Mouse (Mus musculus) retina, adult 2 months (tissue): ENCODE measurements at regions not wholly inside any gene's neighbourhood (a gene's known extent, or its start where the extent isn't known, plus 50 kb on each side); places are given as distances from the start of the nearest gene placed in this dataset.

Experiments used
- DNase-seq: peaks from one replicate; pipeline ENCODE4 v3.0.0-alpha.2; 2012; ENCODE audit warnings: low read depth, low spot score

DNA sequence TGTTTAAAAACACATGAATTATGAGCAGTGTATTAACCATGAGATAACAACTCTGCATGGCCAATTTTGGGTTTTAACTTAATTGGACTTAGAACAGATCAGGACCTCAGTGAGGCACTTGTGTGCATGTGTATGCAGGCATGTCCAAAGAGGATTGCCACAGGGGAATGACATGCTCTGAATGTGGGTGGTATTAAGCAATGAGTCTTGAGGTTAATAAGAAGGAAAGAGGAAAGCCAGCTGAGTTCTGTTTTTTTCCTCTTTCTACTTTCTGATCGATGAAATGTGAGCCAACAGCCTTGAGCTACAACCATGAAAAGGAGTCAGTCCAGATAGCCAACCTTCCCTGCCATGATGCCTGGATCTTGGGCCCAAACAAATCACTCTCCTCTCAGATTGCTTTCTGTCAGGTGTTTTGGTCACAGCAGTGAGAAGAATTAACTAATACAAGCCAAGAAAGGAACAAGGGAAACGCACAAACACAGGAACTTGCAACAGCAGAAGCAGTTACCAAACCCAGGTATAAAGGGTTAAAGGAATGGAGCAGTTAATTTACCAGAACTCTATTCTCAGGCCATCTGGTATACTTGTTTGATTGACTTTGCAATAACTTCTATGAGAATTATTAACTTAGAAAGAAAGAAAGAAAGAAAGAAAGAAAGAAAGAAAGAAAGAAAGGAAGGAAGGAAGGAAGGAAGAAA lies 243.3 kb upstream of the Mmadhc start:
- DNase-seq: no peak

DNA sequence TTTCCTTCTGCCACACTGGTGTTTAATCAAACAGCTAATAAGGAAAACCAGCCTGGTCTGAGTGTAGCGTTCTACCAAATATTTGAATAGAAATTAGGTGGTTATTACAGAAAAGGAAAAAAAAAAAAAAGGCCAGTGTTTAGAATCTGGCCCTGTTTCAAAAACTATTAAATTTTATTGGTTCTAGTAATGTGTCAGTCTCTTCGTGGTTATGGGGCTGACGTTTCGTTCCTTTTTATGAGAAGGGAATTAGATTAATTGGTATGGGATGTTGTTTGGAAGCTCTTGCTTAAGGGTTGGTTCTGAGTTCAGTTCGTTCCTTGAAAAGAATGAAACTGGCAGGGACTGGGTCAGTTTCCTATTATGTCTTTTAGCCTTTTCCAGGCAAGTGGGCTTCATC lies 241.5 kb upstream of the Mmadhc start:
- DNase-seq: no peak

DNA sequence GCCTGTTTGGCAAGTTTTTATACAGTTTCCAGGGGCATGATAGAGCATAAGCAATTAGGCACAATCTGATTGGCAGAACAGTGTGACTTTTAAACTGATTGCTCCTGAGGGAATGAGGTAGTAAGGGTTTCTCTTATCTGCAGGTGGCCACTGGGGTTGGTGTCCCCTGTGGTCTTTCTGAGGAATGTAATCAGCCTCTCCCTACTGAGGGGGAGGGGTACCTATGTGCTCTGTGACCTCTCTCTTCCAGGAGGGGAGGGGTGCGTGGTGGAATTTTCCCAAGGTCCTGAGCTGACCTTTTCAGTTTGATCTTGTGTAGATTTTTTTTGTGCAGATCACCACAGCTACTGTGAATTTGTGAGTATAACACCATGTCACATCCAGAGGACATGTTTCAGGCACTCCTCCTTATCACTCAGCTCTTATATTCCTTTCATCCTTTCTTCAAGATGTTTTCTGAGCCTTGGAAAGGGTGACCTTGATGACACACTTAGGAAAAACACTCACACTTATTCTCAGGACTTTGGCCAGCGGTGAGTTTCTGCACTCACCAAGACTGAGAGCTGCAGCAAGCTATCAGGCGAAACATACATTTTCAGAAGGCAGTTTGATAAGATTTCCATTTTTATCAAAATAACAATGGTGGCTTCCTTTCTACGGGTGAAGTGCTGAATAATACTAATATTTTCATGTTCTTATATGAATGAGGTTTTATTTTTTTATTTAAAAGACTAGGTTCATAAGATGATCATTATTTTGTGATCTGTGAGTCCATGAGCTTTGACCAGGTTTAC lies 238.7 kb upstream of the Mmadhc start:
- no peak for DNase-seq

DNA sequence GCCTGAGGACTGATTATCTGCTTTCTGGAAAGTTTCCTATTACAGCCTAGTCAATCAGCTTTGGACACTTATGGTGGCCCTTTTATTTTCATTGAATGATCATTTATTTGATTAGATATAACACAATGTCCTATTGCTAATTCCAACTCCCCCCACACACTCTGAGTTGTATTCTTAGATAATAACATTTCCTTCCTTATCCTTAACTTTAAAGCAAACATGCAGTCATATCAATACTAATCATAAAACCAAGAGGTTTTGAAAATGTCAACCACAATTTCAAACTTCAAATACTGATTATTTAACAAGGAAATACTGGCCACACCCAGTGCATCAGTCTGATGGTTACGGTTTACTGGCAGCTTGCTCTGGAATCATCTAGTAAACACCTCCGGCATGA lies 237.1 kb upstream of the Mmadhc start:
- no peak for DNase-seq

DNA sequence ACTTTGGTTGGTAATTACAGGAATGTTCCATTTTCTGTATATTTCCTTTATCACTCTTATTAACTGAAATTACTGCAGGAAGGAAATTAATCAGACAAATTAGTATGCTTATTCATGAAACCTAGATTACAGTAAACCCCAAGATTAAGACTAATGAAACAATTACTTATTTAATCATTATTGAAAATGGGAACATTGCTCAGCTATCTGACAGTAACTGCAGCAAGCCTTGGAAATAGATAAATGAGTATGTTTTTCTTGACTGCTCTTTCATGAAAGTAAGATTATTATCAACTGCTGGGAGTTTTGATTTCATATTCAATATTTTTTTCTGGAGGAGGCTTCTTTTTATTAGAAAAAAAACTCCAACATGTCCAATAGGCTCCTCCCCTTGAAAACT lies 230.8 kb upstream of the Mmadhc start:
- DNase-seq: no peak

DNA sequence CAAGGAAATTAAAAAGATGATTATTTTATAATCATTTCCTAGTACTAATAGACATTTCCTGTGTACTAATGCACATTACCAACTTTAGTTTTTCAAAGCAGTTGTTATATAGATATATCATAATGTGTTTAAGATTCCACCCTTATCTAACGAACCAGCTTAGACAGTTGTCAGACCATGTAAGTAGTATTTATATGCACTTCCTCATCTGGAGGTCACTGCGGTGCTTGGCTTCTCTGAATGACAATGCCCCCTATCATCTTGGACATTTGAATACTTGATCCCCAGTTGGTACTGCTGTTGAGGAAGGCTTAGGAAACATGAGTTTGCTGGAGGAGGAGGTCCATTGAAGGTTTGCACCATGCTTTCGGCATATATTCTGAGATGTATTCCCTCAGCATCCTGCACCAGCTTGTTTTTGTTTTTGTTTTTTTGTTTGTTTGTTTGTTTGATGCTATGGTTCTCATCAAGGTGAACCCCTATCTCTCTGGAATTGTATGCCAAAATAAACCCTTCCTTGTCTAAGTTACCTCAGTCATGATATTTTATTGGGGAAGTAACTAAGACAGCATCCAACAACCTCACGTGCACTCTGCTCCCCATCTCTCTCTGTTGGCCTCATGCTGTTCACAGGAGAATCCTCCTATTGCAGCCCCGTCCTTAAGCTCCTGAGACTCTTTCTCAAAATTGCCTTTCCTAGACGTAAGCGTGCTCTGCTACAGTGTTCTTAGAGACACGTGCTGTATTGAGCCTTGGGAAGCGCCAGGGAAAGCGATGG lies 228.4 kb upstream of the Mmadhc start:
- DNase-seq: no peak

DNA sequence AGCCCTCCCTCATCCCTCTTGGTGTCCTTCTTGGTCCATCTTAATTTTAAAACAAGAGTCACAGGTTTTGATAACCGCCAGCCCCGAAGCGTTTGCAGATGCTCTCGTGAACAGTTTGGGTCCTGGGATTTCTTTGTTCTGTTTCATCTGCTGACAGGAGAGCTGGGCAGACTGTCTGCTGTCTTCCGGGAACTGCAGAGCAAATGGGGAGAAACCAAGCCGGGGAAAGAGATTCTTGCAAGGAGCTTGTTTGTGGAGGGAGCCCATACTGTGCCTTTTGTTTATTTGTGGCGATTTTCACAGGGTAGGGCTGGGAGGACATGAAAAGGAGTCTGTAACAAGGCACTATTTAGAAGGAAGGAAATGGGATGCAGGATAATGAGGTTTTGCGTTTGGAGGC lies 223.6 kb upstream of the Mmadhc start:
- DNase-seq: no peak

DNA sequence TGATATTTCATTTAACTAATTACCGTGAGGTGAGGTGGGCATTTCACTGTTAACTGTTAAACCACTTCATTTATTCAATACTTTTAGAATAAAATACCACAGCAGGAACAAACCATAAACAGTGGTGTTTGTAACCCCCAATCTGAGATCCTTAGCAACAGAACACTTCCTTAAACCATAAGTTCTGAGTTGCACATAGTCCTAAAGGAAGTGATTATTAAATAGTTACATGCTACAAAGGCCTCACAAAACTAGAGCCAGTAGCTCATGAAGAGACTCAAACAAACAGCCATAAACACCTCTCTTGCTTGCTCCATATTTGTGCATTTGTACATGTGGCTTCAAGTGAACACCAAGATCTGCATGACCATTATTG lies 222.5 kb upstream of the Mmadhc start:
- DNase-seq: no peak

DNA sequence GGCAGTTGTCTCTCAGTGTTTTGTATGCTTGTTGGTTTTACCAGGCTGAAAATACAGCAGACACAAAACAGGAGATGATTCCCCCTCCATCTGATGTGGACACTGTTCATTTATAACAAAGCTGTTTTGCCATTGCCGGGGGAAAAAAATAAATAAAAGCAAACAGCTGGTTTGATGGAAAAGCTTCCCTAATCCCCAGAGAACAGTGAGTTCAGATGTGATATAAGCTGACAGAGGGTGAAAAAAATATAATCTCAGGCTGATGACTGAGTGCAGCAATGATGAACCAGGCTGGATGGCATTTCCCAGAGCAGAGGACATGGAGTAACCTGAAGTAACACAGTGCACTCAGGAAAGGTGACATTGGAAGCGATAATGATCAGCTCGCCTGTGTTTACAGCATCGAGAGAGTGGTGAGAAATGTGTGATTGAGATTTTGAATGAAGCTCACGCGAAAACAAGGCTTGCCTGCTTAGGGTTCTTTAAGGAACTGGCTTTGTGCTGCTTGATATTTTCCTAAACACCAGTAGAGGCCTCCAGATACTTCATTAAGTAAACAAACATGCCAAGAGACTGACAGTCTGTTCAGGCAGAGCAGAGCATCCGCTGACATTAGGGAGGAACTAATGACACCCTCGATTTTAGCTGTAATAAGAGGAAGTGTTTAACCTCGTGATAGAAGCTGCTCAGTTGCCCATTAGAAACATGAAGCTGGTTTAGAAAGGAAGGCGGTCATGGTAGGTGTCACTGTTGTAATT lies 221.9 kb upstream of the Mmadhc start:
- peak; percentile 9 for DNase-seq

DNA sequence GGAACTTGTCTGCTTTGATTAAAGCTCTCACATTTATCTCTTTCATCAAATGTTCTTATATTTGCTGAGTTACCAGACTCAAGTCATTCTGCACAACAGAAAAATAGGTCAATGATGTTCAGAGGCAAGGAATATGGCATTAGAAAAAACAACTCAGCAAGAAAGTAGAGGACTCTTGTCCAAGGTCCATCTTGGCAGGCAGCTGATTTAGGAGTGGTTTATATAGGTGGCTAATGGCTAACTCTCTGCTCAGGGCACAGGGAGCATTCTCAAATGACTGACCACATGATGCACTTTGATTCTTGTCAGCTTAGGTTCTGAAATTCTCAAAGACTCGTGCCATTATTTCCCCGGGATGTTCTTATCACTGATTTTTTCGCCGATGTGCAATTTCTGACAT lies 216.7 kb upstream of the Mmadhc start:
- no peak for DNase-seq

DNA sequence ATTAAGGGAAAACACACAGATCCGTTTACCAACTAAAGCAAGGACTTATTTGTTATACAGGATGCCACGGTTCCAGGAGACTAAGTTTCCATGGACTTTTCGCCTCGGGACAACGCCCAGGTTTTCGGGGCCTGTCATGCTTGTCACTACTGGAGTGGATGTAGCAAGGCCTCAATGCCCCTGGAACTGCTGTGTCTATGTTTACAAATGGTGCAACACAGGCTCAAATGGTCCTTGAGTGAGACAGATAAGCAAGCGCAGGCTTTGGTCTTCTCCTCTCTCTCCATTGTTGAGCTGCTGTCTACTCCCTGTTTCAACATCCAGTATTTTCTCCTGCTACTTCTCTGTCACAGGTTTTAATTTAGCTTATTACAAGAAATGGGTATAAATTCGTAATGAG lies 202.1 kb upstream of the Mmadhc start:
- DNase-seq: no peak

DNA sequence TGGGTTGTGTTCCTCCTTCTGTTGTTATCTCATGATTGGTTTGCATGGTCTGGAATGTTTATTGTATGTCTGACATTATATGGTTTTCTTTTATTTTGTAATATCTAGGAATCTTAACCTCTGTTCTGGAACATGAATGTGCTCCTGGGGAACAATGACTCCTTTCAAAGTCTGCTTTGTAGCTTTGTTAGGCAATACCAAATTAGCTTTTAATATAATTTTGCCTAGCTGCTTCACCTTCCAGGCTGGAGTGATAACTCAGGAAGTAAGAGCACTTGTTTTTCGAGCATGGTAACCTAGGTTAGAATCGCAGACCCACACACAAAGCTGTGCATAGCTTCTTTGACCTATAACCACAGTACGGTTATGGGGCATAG lies 199.4 kb upstream of the Mmadhc start:
- no peak for DNase-seq

DNA sequence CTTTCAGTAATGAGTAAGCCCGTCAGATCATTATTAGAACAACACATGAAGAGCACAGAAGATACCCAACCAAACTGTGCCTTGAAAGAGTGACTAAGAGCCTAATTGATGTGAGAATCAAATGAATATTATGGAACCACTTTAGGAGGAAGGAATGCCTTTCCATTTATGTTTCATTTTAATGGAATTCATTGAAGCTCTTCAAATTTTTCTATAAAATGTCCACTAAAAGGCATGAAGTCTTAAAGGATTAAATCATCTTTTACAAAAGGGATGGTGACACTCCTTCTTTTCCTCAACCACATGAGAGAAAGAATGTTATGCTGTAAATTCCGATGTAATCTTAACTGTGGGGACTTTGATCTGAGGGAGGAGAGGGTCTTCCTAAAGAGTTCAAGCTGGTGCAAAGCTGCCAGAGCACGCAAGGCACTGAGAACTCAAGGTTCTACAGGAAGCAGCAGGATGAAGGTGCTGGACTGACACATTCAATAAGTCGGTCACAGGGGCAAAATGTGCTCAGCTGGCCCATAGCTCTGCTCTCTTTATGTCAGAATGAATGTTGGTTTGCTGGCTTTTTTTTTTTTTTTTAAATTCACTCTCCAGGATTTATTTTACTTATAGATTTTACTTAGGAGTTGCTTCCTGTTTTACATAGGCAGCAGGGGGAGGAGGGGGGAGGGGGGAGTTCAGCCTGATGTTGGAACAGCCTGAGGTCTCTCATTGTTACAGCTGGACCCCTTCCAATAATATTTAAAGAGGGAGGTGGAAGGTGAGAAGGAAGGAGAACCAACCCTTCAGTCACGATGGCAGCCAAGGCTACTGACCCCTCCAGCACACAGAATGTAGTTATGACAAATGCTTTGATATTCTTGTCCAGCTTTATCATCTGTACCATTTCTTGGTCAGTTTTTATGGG lies 198.8 kb upstream of the Mmadhc start:
- no peak for DNase-seq

DNA sequence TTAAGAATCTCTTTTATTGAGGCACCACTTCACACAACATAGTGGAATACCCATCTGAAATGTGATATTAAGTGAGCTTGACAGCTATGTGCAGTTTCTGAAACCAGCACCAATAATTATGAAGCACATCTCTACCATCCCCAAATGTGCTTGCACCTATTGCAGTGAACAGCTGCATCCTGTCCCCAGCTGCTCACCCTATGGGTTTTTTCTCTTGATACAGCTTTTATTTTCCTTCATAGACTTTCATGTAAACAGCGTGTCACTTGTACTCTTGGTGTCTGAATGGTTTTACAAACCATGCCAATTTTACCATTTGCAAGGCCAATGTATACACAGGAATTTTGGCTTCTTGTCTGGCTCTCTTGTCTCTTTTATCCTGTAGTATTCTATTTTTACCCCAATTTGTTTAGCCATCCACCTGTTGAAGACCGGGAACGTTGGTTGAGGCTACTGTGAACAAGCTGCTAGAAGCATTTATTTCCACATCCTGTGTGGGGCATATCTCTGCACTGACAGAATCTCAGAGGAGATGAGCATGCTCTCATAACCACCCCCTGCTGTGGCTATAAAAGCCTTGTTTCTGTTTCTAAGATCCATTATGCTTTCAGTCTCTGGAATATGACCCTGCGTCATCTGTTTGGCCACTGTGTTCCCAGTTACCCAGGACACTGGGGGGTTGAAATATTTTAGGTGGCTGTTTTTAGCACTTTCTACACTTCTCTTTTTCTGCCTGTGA lies 197.2 kb upstream of the Mmadhc start:
- DNase-seq: no peak

DNA sequence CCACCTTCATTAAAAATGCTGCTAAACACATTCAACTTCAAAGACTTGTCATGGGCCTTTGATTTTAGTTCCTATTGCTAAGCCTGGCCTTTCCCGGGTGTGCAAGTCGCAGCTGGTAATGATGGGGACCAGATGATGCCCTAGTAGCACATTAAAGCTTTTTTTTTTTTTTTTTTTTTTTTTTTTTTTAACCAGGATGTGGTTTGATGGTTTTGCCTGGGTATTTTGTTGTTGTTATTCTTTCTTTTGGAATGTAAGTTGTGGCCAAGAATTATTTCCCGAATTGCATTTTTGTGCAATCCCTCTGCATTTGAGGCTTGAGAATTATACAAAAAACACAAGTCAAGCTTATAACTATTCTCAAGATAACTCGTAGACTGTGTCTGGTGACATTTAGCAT lies 167.2 kb upstream of the Mmadhc start:
- DNase-seq: no peak

DNA sequence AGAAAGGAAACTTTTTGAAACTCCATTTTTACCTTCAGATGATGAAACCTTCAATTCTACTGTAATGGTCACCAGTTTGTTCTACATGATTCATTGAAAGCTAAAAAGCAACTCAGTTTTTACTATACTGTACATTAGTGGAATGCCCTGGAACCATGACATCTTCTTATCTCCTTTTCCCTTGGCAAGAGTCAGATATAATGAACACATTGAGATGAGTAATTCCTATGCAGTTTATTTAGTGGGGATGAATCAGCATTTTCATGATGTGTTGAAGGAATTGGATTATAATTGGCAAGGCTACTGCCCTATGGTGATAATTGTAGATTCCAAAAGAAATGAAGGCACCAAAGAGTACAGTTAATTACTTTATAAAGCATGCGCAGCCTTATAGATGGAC lies 165.8 kb upstream of the Mmadhc start:
- no peak for DNase-seq

DNA sequence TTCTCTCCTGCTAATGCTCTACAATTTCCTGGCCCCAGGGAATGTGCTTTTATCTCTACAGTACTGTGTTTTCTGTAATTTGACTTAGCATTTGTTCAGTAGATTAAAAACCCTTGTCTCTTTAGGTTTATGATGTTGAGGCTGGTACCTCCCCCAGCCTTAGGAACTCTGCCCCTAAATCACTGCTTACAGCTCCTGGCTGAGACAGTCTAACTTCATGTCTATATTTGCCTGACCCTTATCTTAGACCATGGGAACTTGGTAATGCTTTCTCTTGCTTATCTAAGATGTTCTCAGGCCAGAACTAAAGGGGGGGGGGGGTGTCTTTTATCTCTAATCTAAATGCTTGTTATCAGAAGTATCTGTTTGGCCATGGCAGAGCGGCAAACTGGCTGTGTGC lies 160.1 kb upstream of the Mmadhc start:
- DNase-seq: no peak

DNA sequence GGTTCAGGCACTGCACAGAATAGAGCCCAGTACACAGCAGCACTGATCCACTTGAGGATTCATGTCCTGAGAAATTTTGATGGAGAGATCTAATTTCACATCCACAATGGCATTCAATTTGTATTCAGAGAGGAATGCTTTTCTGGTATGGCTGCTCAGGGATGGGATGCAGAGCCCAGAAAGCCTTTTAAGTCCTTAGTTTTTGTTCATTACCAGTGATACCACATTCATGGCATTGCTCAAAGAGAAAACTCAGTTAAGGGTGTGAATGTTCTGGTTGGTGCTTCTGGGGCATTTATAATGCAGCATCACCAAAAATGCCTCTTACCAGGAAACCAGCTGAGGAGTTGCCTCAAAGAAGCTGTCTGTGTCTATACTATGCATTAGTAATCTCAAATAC lies 151.5 kb upstream of the Mmadhc start:
- DNase-seq: no peak

DNA sequence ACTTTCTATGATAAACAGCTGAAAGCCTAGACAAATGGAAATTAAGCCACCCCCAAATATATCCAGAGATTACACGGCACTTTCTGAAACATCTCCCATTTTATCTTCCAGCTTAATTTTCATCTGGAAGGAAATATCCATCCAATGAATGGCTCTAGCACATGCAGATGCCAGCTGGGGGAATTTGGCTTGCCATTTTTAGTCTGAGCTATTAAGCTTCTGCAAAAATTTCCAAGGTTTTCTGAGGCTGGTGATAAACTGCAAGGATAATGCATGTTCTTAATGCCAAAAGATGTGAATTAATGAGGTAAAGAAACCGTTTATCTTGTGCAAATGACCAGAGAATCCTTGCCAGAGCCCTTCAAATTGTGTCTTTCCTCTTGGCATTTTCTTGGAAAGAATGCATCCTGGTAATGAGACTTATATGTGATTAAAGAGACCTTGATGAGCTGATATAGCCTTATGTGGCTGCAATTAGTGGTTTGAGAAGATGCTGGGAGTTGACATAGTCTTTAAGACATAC lies 149.4 kb upstream of the Mmadhc start:
- no peak for DNase-seq

DNA sequence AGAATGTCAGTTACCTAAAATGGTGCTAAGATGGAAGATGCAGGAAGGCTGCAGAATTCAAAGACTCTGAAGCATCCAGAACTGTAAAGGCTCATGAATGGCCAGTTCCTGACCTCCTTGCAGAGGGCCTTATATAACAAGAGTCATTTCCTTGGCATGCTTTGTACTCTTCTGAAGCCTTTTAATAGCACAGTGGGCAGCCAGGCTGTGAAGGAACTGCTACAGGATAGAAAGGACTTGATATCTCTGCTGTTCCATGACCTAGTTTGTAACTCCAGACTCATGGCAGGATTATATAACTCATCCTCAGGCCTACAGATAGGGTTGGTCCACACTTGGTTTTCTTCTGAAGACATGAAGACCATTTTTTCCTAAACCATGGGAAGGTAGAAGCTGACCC lies 143.7 kb upstream of the Mmadhc start:
- DNase-seq: no peak
